Mouse (Mus musculus): ENCODE results near the gene Sema4b.
A peak's percentile ranks its signal among the peaks of the same experiment; 100 is the strongest.

- TF ChIP-seq CTCF (IDR thresholded peaks at IDR 0.05) (no peak), EP300 (IDR thresholded peaks at IDR 0.05; ENCODE audit: insufficient read depth, low read depth, low read length) (peak; percentile 42; the same call in 1 of the 2 replicates)
Observed at GRCm38 (mm10) chr7:80268897-80269750, 82.5 kb downstream of the Sema4b start, which contains the start of gene Vps33b.
